Mouse (Mus musculus): ENCODE data around the gene Ccdc89. TPM values are rescaled to one million over a fixed set of nuclear protein-coding genes. Genes with fewer than 3 reads are reported as not detected.

Gene Ccdc89
- polyA plus RNA-seq, 1 experiment from 2014 or later, result 1.1 TPM

- no peak overlapping the region for H3K4me3 ChIP-seq (ENCODE audit: low read length)
- 40% methylated on average over 10 of the region's 10 CpGs for WGBS
- no peak overlapping the region for H3K9ac ChIP-seq (ENCODE audit: low read depth, low read length)
- H3K4me1 ChIP-seq (ENCODE audit: control insufficient read depth, insufficient read depth, low read length), result peaks cover 9% of the 10 kb centered on the region
- H3K27ac ChIP-seq (ENCODE audit: low read length), result no peak overlapping the region
- no peaks in the 10 kb centered on the region for H3K36me3 ChIP-seq (ENCODE audit: control insufficient read depth, insufficient read depth, low read length)
- H3K9me3 ChIP-seq (ENCODE audit: control insufficient read depth, low read length), result no peaks in the 10 kb centered on the region
- no peak for ATAC-seq
- peaks cover 3% of the 10 kb centered on the region; the same call in 1 of the 2 replicates for H3K27me3 ChIP-seq (replicated peaks; ENCODE audit: control insufficient read depth, insufficient read depth, low read length)
- no peak overlapping the region for H3K4me2 ChIP-seq (ENCODE audit: low read depth, low read length)
Measured at GRCm38 (mm10) chr7:90460330-90460729, 34.0 kb downstream of the Ccdc89 start.

GRCm38 (mm10) chr7:90460930-90461329 lies 34.6 kb downstream of the Ccdc89 start:
- Histone ChIP-seq H3K9me3 (ENCODE audit: control insufficient read depth, low read length) (no peaks in the 10 kb centered on the region), H3K4me2 (ENCODE audit: low read depth, low read length) (0 out of 2 replicates have a peak overlapping the region, but pooled peaks have one; percentile 9), H3K4me1 (ENCODE audit: control insufficient read depth, insufficient read depth, low read length) (peaks cover 4% of the 10 kb centered on the region), H3K9ac (ENCODE audit: low read depth, low read length) (peak overlapping the region; percentile 11; the same call in 1 of the 2 replicates), H3K36me3 (ENCODE audit: control insufficient read depth, insufficient read depth, low read length) (no peaks in the 10 kb centered on the region), H3K27me3 (replicated peaks; ENCODE audit: control insufficient read depth, insufficient read depth, low read length) (peaks cover 3% of the 10 kb centered on the region; the same call in 1 of the 2 replicates), H3K4me3 (ENCODE audit: low read length) (no peak overlapping the region), H3K27ac (ENCODE audit: low read length) (no peak overlapping the region)
- WGBS, result 21% methylated on average over 14 of the region's 14 CpGs
- ATAC-seq, result no peak

- Histone ChIP-seq H3K36me3 (ENCODE audit: control insufficient read depth, insufficient read depth, low read length) (no peaks in the 10 kb centered on the region), H3K9me3 (ENCODE audit: control insufficient read depth, low read length) (no peaks in the 10 kb centered on the region), H3K27ac (ENCODE audit: low read length) (no peak overlapping the region), H3K4me3 (ENCODE audit: low read length) (no peak overlapping the region), H3K4me2 (ENCODE audit: low read depth, low read length) (no peak overlapping the region), H3K27me3 (replicated peaks; ENCODE audit: control insufficient read depth, insufficient read depth, low read length) (peaks cover 3% of the 10 kb centered on the region; the same call in 1 of the 2 replicates), H3K4me1 (ENCODE audit: control insufficient read depth, insufficient read depth, low read length) (no peaks in the 10 kb centered on the region), H3K9ac (ENCODE audit: low read depth, low read length) (no peak overlapping the region)
- 98% methylated on average over 5 of the region's 5 CpGs for WGBS
- no peak for ATAC-seq
Measured at GRCm38 (mm10) chr7:90461441-90461840, 35.1 kb downstream of the Ccdc89 start.

DNA sequence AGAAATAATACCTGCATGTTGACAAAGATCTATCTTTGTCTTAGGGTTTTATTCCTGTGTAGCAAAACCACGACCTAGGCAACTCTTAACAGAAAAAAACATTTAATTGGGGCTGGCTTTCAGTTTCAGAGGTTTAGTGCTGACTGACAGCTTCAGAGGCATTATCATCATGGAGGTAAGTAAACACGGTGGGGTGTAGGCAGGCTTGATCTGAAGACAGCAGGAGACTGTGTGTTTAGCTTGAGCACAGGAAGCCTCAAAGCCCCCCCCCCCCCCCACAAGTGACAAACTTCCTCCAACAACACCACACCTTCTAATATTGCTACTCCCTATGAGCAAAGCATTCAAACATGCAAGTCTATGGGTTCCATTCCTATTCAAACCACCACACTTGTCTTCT lies 47.1 kb downstream of the Ccdc89 start:
- H3K9ac ChIP-seq (ENCODE audit: low read depth, low read length), result no peak overlapping the region
- no peak for ATAC-seq
- H3K4me2 ChIP-seq (ENCODE audit: low read depth, low read length), result no peak overlapping the region
- H3K27ac ChIP-seq (ENCODE audit: low read length), result no peak overlapping the region
- 62% methylated on average over 2 of the region's 2 CpGs for WGBS
- H3K4me1 ChIP-seq (ENCODE audit: control insufficient read depth, insufficient read depth, low read length), result peaks cover 5% of the 10 kb centered on the region
- no peaks in the 10 kb centered on the region for H3K9me3 ChIP-seq (ENCODE audit: control insufficient read depth, low read length)
- peaks cover 2% of the 10 kb centered on the region; the same call in 1 of the 2 replicates for H3K27me3 ChIP-seq (replicated peaks; ENCODE audit: control insufficient read depth, insufficient read depth, low read length)
- no peak overlapping the region for H3K4me3 ChIP-seq (ENCODE audit: low read length)
- H3K36me3 ChIP-seq (ENCODE audit: control insufficient read depth, insufficient read depth, low read length), result 0 out of 2 replicates have a peak, but pooled peaks cover 3% of the 10 kb centered on the region

- Histone ChIP-seq H3K27ac (ENCODE audit: low read length) (peak within 1 kb of the TSS; percentile 64), H3K27me3 (replicated peaks; ENCODE audit: control insufficient read depth, insufficient read depth, low read length) (peaks cover 2% of the 10 kb centered on the region; the same call in 1 of the 2 replicates), H3K4me1 (ENCODE audit: control insufficient read depth, insufficient read depth, low read length) (peaks cover 5% of the 10 kb centered on the region), H3K4me3 (ENCODE audit: low read length) (peak within 1 kb of the TSS; percentile 72), H3K4me2 (ENCODE audit: low read depth, low read length) (peak within 1 kb of the TSS; percentile 97), H3K36me3 (ENCODE audit: control insufficient read depth, insufficient read depth, low read length) (0 out of 2 replicates have a peak, but pooled peaks cover 3% of the 10 kb centered on the region), H3K9me3 (ENCODE audit: control insufficient read depth, low read length) (no peaks in the 10 kb centered on the region), H3K9ac (ENCODE audit: low read depth, low read length) (peak within 1 kb of the TSS; percentile 73)
- under 1% methylated on average over 36 of the region's 36 CpGs for WGBS
- ATAC-seq, result peak; percentile 100
Measured at GRCm38 (mm10) chr7:90475793-90476312, 49.5 kb downstream of the Ccdc89 start, which contains the start of gene Tmem126b. Tmem126b (minus strand) TSS chr7:90476001.

DNA sequence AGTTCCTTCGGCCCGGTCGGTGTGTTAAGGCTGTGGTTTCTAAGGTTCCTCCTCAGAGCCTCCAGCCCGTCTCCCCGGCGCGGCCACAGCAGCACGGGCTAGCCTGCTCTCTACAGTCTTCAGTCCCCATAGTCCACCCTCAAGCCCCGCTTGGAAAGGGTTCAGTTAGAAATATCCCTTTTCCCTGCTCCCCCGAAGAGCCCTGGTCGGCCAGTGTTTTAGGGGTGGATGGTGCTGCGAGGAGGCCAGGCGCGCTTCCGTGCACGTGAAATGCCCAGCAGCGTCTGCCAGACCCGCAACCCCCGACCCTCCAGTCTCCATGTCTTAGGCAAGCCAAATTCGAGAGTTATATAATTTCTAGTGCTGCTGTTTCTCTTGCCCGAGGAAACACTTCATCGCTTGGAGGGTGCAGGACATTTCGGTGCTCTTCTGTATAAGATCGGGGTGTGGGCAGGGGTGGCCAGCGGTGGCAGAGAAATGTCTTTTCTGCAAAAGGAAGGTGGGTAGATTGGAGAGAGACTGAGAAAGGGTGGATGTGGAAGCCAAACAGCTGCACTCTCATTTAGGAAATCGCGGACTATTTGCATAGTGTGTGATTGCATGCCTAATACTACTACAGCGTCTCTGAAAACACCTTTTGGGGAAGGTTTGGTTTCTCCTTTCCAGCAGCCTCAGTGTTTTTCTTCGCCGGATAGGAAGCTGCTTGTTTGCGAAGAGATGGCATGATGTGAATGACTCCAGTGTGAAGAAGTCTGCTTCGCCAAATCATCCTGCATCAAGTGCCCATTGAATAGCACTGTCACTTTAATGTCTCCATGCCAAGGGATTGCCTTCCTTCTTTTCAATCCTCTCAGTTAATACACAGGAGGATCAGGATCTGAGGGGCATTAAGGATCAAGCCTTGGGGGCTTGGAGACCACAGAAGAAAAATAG lies 50.2 kb downstream of the Ccdc89 start, which contains the start of gene Dlg2:
Gene Dlg2 (plus strand): TSS at position 360 of the 933 bp plus-strand sequence.
- no peaks in the 10 kb centered on the region for H3K9me3 ChIP-seq (ENCODE audit: control insufficient read depth, low read length)
- WGBS, result under 1% methylated on average over 32 of the region's 32 CpGs
- H3K9ac ChIP-seq (ENCODE audit: low read depth, low read length), result peak within 1 kb of the TSS; percentile 73
- no peaks in the 10 kb centered on the region for H3K36me3 ChIP-seq (ENCODE audit: control insufficient read depth, insufficient read depth, low read length)
- peaks cover 5% of the 10 kb centered on the region for H3K4me1 ChIP-seq (ENCODE audit: control insufficient read depth, insufficient read depth, low read length)
- peaks cover 2% of the 10 kb centered on the region; the same call in 1 of the 2 replicates for H3K27me3 ChIP-seq (replicated peaks; ENCODE audit: control insufficient read depth, insufficient read depth, low read length)
- ATAC-seq, result peak; percentile 84
- peak within 1 kb of the TSS; percentile 72 for H3K4me3 ChIP-seq (ENCODE audit: low read length)
- H3K4me2 ChIP-seq (ENCODE audit: low read depth, low read length), result peak within 1 kb of the TSS; percentile 97
- H3K27ac ChIP-seq (ENCODE audit: low read length), result peak within 1 kb of the TSS; percentile 64

Other genes with a start within 250 kb of the Ccdc89 start
- gene Ccdc83, start 160.8 kb upstream of the Ccdc89 start, polyA plus RNA-seq (2015; fragmentation: Nextera tagmentation; extraction: Ambion mirVana), result not detected in 2 replicates
- gene Sytl2, start 124.3 kb upstream of the Ccdc89 start, polyA plus RNA-seq (2015; fragmentation: Nextera tagmentation; extraction: Ambion mirVana), result 8.9 and 9.4 TPM in 2 replicates
- gene Crebzf, start 16.2 kb downstream of the Ccdc89 start, polyA plus RNA-seq (2015; fragmentation: Nextera tagmentation; extraction: Ambion mirVana), result 11.5 and 11.7 TPM in 2 replicates
- 143 and 147 TPM in 2 replicates for gene Tmem126a, start 30.7 kb downstream of the Ccdc89 start, polyA plus RNA-seq (2015; fragmentation: Nextera tagmentation; extraction: Ambion mirVana)
- 36.9 and 37.9 TPM in 2 replicates for gene Tmem126b, start 49.4 kb downstream of the Ccdc89 start, polyA plus RNA-seq (2015; fragmentation: Nextera tagmentation; extraction: Ambion mirVana)
- 3.8 and 3.9 TPM in 2 replicates for gene Dlg2, start 50.1 kb downstream of the Ccdc89 start, polyA plus RNA-seq (2015; fragmentation: Nextera tagmentation; extraction: Ambion mirVana)